7 mouse cellular contexts compared by ENCODE assay signal in the genomic region with DNA sequence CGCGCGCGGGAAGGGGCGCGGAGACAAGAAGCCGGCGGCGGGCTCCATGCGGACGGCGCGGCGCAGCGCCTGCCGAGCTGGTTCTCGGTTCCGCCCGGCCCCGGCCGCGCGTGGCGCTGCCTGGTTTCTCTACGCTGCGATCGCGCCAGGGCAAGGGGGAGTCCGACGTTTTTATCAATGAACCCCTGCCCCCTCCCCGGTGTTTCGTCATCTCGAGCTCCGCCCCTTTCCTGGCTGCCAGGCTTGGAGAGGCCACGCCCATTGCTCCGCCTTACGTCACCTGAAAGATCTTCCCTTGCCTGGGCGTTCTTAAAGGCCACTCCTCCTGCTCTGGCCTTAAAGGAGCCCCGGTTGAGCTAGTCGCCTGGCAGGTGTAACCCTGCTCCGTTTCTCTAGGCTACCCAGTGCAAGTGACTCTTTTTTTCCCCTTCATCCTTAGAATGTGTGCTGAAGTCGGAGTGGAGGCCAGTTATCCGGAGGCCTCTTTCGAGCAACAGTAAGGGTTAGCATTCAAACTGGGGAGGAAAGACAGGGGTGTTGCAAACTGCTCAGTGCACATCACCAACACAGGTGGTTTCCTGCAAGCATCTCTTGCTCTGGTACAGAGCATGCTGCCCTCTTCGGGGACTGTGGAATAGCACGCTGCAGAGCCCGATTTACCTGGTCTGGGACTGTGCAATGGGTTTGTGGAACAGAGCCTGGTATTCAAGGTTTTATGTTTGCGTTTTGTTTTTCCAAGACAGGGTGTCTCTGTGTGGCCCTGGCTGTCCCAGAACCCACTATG. TPM values are rescaled to one million over a fixed set of nuclear protein-coding genes. Genes with fewer than 3 reads are reported as not detected.
A peak's percentile ranks its signal among the peaks of the same experiment; 100 is the strongest.
DNase-seq lines count a peak whose midpoint lies in the region; ATAC-seq and TF ChIP-seq lines count a peak whose summit lies in the region.

Plk3 (minus strand) TSS at position 147 of the 784 bp plus-strand sequence.

- peak within 1 kb of the TSS; percentile 90 for H3K9ac ChIP-seq in intestine, postnatal 0 days (ENCODE audit: low read depth, low read length)
- peak within 1 kb of the TSS; percentile 78 for H3K9ac ChIP-seq in midbrain, embryonic 12.5 days (replicated peaks)

- H3K4me1 ChIP-seq in intestine, postnatal 0 days (replicated peaks; ENCODE audit: control insufficient read depth, insufficient read depth, low read length), result no peaks in the 10 kb centered on the region
- H3K4me1 ChIP-seq in midbrain, embryonic 12.5 days, result peaks cover 36% of the 10 kb centered on the region
- H3K4me1 ChIP-seq in small intestine, adult 2 months (ENCODE audit: control insufficient read depth, insufficient read depth, insufficient read length, low read length), result peaks cover 18% of the 10 kb centered on the region

- intact Hi-C loops in left cerebral cortex, postnatal 4 days (cut with DNase I), result no loop called here

- H3K4me2 ChIP-seq in intestine, postnatal 0 days (replicated peaks; ENCODE audit: low read depth), result peak within 1 kb of the TSS; percentile 98
- H3K4me2 ChIP-seq in midbrain, embryonic 12.5 days (replicated peaks), result peak within 1 kb of the TSS; percentile 84

- peak; percentile 97 for DNase-seq in adrenal gland, adult 8-10 months
- peak; percentile 95 for DNase-seq in embryo, embryonic 9.5 days (ENCODE audit: extremely low spot score)
- no peak for DNase-seq in gonadal fat pad, adult 2 months (ENCODE audit: low read depth)
- DNase-seq in left cerebral cortex, postnatal 4 days, result peak; percentile 98

- peak; percentile 92 for TF ChIP-seq POLR2A in small intestine, adult 2 months (IDR thresholded peaks at IDR 0.05; ENCODE audit: low read depth, low read length)

- no peaks in the 10 kb centered on the region for H3K27me3 ChIP-seq in intestine, postnatal 0 days (replicated peaks; ENCODE audit: control insufficient read depth, insufficient read depth, low read length)
- peaks cover 5% of the 10 kb centered on the region; the same call in 1 of the 2 replicates for H3K27me3 ChIP-seq in midbrain, embryonic 12.5 days
- H3K27me3 ChIP-seq in small intestine, adult 2 months (ENCODE audit: control insufficient read depth, insufficient read depth, low read length), result no peaks in the 10 kb centered on the region

- peak; percentile 70 for ATAC-seq in intestine, postnatal 0 days
- ATAC-seq in midbrain, embryonic 12.5 days (ENCODE audit: low FRiP score, low read depth), result peak; percentile 84

- no peaks in the 10 kb centered on the region for H3K9me3 ChIP-seq in intestine, postnatal 0 days (ENCODE audit: control insufficient read depth)
- no peaks in the 10 kb centered on the region for H3K9me3 ChIP-seq in midbrain, embryonic 12.5 days

- peak within 1 kb of the TSS; percentile 87 for H3K27ac ChIP-seq in intestine, postnatal 0 days (ENCODE audit: low read depth, low read length)
- H3K27ac ChIP-seq in midbrain, embryonic 12.5 days (replicated peaks), result peak within 1 kb of the TSS; percentile 71
- H3K27ac ChIP-seq in small intestine, adult 2 months (ENCODE audit: insufficient read depth, low read depth, low read length), result peak within 1 kb of the TSS; percentile 96

- 2% methylated on average over 42 of the region's 48 CpGs for WGBS in intestine, postnatal 0 days
- 1% methylated on average over 48 of the region's 48 CpGs for WGBS in midbrain, embryonic 12.5 days
- WGBS in small intestine, adult 2 months, result 2% methylated on average over 47 of the region's 48 CpGs

- H3K36me3 ChIP-seq in intestine, postnatal 0 days (ENCODE audit: control insufficient read depth, insufficient read depth), result peaks cover 14% of the 10 kb centered on the region
- peaks cover 8% of the 10 kb centered on the region for H3K36me3 ChIP-seq in midbrain, embryonic 12.5 days
- peaks cover 10% of the 10 kb centered on the region for H3K36me3 ChIP-seq in small intestine, adult 2 months (ENCODE audit: control insufficient read depth, insufficient read depth, low read length)

- peak; percentile 41 for TF ChIP-seq CTCF in intestine, postnatal 0 days (IDR thresholded peaks at IDR 0.05; ENCODE audit: low read depth)
- no peak for TF ChIP-seq CTCF in small intestine, adult 2 months (IDR thresholded peaks at IDR 0.05; ENCODE audit: extremely low read depth, insufficient read length, insufficient replicate concordance, low read depth, low read length)

- peak within 1 kb of the TSS; percentile 90 for H3K4me3 ChIP-seq in intestine, postnatal 0 days (ENCODE audit: low read depth, low read length)
- H3K4me3 ChIP-seq in midbrain, embryonic 12.5 days, result peak within 1 kb of the TSS; percentile 88
- peak within 1 kb of the TSS; percentile 85 for H3K4me3 ChIP-seq in small intestine, adult 2 months (ENCODE audit: low read depth, low read length)

RNA-seq across cellular contexts. Expression of gene Plk3, which starts in this region (rescaled TPM):
- total RNA-seq in adrenal gland, adult 8-10 months (2022), result 10 to 100 TPM in 1 of 4 experiments, 1 to 10 TPM in 3; 4.5 to 18.0 (median 5.8) TPM
- polyA plus RNA-seq in gonadal fat pad, adult 2 months (2012; rRNA removed), result 13.7 and 15.0 TPM in 2 replicates
- 5.3 and 7.0 TPM in 2 replicates for polyA plus RNA-seq in intestine, postnatal 0 days (2015; fragmentation: Nextera tagmentation; extraction: Ambion mirVana)
- total RNA-seq in left cerebral cortex, postnatal 4 days (2021), result 10 to 100 TPM; 19.4 to 21.4 TPM
- 33.1 and 40.4 TPM in 2 replicates for polyA plus RNA-seq in midbrain, embryonic 12.5 days (2016; fragmentation: Nextera tagmentation; extraction: Ambion mirVana)
- 23.5 and 23.9 TPM in 2 replicates for polyA plus RNA-seq in small intestine, adult 2 months (2012; rRNA removed)
